Mouse (Mus musculus) mesoderm, embryonic 11.5 days (tissue): Measurements from ENCODE around the gene Mttp.

Experiments used
- DNase-seq: peaks from one replicate; pipeline ENCODE4 v3.0.0-alpha.2; 2012; ENCODE audit warnings: low read depth, low spot score

Mttp gene

GRCm38 (mm10) chr3:138053969-138054368 lies 90.8 kb downstream of the Mttp start:
- DNase-seq = no peak

- DNase-seq = no peak
Observed at GRCm38 (mm10) chr3:138051431-138051830, 93.3 kb downstream of the Mttp start.

- peak; percentile 34 for DNase-seq
Observed at GRCm38 (mm10) chr3:138050772-138051171, 94.0 kb downstream of the Mttp start.

- no peak for DNase-seq
Observed at GRCm38 (mm10) chr3:138049555-138049954, 95.2 kb downstream of the Mttp start.

- DNase-seq = no peak
Observed at GRCm38 (mm10) chr3:138043316-138043715, 101.5 kb downstream of the Mttp start.

GRCm38 (mm10) chr3:138041591-138042301 lies 103.0 kb downstream of the Mttp start:
- DNase-seq = no peak

GRCm38 (mm10) chr3:138040938-138041337 lies 103.8 kb downstream of the Mttp start:
- no peak for DNase-seq
